In genomic region chr6:34179911-34180310, GRCm38 (mm10) we compare ENCODE assay signal across 14 mouse cellular contexts.
"Had no signal": no experiment of that assay in that cellular context is flagged by ENCODE, and none has a peak within 500 bp of the region (broad histone marks: within the 10 kb centered on the region; RNA-seq: fewer than 3 reads in every experiment).

No protein-coding gene starts in this region.

- H3K27me3 ChIP-seq: lung, embryonic 15.5 days had no signal

- H3K9ac ChIP-seq: lung, embryonic 15.5 days had no signal

- ATAC-seq: inflammation-experienced regulatory T-cells, adult 6 months; intestine, embryonic 16.5 days had no signal

- H3K27ac ChIP-seq: left cerebral cortex, adult 2 months; lung, embryonic 15.5 days had no signal

- H3K36me3 ChIP-seq: lung, embryonic 15.5 days had no signal

- DNase-seq: kidney, adult 8-10 months; kidney, postnatal 14 days; layer of hippocampus, postnatal 36 days; lung, adult 18-20 months; lung, postnatal 10 days; lung, postnatal 4 days; midbrain, embryonic 14.5 days; thymus, adult 18-20 months; thymus, postnatal 36 days had no signal

- H3K4me3 ChIP-seq: left cerebral cortex, adult 2 months; lung, embryonic 15.5 days had no signal

- H3K9me3 ChIP-seq: lung, embryonic 15.5 days had no signal

- H3K4me2 ChIP-seq: lung, embryonic 15.5 days; midbrain, embryonic 11.5 days had no signal
